In the genomic region with DNA sequence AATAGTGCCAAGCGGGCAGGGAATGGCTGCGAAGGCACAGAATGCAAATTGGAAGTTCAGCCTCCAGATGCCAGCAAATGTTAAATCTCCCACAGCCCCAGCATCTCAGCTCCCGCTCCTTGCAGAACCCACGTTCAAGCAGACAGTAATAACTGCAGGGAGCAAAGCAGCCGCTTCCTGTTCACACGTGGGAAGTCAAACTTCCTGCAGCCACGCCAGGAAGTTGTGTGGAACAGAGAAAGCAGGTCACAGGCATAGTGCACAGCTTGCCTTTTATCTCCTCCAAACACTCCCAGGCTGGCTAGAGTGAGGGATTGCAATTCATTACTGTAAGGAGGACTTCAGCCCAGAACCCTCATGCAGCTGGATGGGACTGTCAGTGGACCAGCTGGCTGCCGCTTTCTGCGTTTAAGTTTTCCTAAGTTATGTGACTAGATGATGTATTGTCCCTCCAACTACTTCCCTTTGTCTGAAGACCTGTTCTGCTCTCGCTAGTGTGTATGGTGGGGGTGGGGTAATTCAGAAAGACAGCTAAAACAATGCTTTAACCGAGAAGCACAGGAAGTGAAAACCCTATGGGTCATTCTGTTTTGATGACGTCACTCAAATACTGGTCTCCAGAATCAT, we compare ENCODE assay signal across 8 mouse cellular contexts.
DNase-seq lines count a peak whose midpoint lies in the region; ATAC-seq and TF ChIP-seq lines count a peak whose summit lies in the region.

No protein-coding gene starts in this region.

- no peaks in the 10 kb centered on the region for H3K36me3 ChIP-seq in intestine, embryonic 15.5 days
- H3K36me3 ChIP-seq in stomach, postnatal 0 days (ENCODE audit: control insufficient read depth, insufficient read depth, low read length): no peaks in the 10 kb centered on the region

- no peak for TF ChIP-seq POLR2A in bone marrow macrophage, adult 2 months (IDR thresholded peaks at IDR 0.05; ENCODE audit: borderline replicate concordance, low read depth, low read length)

- peak; percentile 36 for DNase-seq in ES-CJ7 (ENCODE audit: low read depth, low spot score)
- DNase-seq in heart, adult 11 months: peak; percentile 96
- DNase-seq in left cerebral cortex, adult 8-10 months (ENCODE audit: low spot score in 2 of 2): peak; percentile 27 to 66
- peak; percentile 13 for DNase-seq in stomach, postnatal 0 days (ENCODE audit: low spot score)

- peak overlapping the region; percentile 41 for H3K4me3 ChIP-seq in bone marrow macrophage, adult 2 months (ENCODE audit: insufficient read depth, low read length)
- no peak overlapping the region for H3K4me3 ChIP-seq in intestine, embryonic 15.5 days (replicated peaks)
- H3K4me3 ChIP-seq in stomach, postnatal 0 days (ENCODE audit: low read depth, low read length): peak overlapping the region; percentile 13

- no peak for TF ChIP-seq EP300 in stomach, postnatal 0 days (optimal IDR thresholded peaks at IDR 0.05)

- no peaks in the 10 kb centered on the region for H3K27me3 ChIP-seq in intestine, embryonic 15.5 days (replicated peaks)
- no peaks in the 10 kb centered on the region for H3K27me3 ChIP-seq in stomach, postnatal 0 days (ENCODE audit: control insufficient read depth, insufficient read depth, low read length)

- H3K4me2 ChIP-seq in intestine, embryonic 15.5 days (replicated peaks): peak overlapping the region; percentile 49
- H3K4me2 ChIP-seq in stomach, postnatal 0 days (replicated peaks; ENCODE audit: low read depth): peak overlapping the region; percentile 40

- H3K9ac ChIP-seq in intestine, embryonic 15.5 days: no peak overlapping the region; the same call in 1 of the 2 replicates
- H3K9ac ChIP-seq in stomach, postnatal 0 days (ENCODE audit: low read length): no peak overlapping the region; the same call in 1 of the 2 replicates

- 14% methylated on average over 12 of the region's 12 CpGs for WGBS in intestine, embryonic 15.5 days
- 13% methylated on average over 12 of the region's 12 CpGs for WGBS in stomach, postnatal 0 days

- peaks cover 18% of the 10 kb centered on the region for H3K4me1 ChIP-seq in bone marrow macrophage, adult 2 months (ENCODE audit: control insufficient read depth, insufficient read depth, low read length)
- H3K4me1 ChIP-seq in intestine, embryonic 15.5 days (replicated peaks): 0 out of 2 replicates have a peak, but pooled peaks cover 4% of the 10 kb centered on the region
- H3K4me1 ChIP-seq in stomach, postnatal 0 days (replicated peaks; ENCODE audit: control insufficient read depth, insufficient read depth): no peaks in the 10 kb centered on the region

- H3K27ac ChIP-seq in bone marrow macrophage, adult 2 months (ENCODE audit: insufficient read depth, low read depth, low read length): peak overlapping the region; percentile 93
- 0 out of 2 replicates have a peak overlapping the region, but pooled peaks have one; percentile 60 for H3K27ac ChIP-seq in intestine, embryonic 15.5 days
- H3K27ac ChIP-seq in stomach, postnatal 0 days (replicated peaks): no peak overlapping the region

- no peaks in the 10 kb centered on the region for H3K9me3 ChIP-seq in intestine, embryonic 15.5 days
- H3K9me3 ChIP-seq in stomach, postnatal 0 days (ENCODE audit: control insufficient read depth, low read length): no peaks in the 10 kb centered on the region

- TF ChIP-seq CTCF in bone marrow macrophage, adult 2 months (IDR thresholded peaks at IDR 0.05; ENCODE audit: low read depth, low read length): no peak
- no peak for TF ChIP-seq CTCF in stomach, postnatal 0 days (IDR thresholded peaks at IDR 0.05; ENCODE audit: low read depth)

- peak; percentile 74 for ATAC-seq in intestine, embryonic 15.5 days
- peak; percentile 97 for ATAC-seq in megakaryocyte progenitor cell, adult 5-6 weeks (replicated peaks; ENCODE audit: poor library complexity)
- no peak; the same call in 1 of the 2 replicates for ATAC-seq in stomach, postnatal 0 days (ENCODE audit: low FRiP score, low TSS enrichment)
- ATAC-seq in megakaryocyte-erythroid progenitor cell, adult 5-6 weeks (replicated peaks; ENCODE audit: low FRiP score, low TSS enrichment, poor library complexity, severe bottlenecking): no peak

Comparison
In these comparisons a context has a peak if more than half of its experiments do, and no peak if none do; other contexts are left out.
1. DNase-seq: peak in every context shown above with its lines; median percentile 96 in heart, adult 11 months; 46 in left cerebral cortex, adult 8-10 months; 36 in ES-CJ7; 13 in stomach, postnatal 0 days.
2. ATAC-seq: peak in intestine, embryonic 15.5 days (single experiment) and megakaryocyte progenitor cell, adult 5-6 weeks (single experiment); none in stomach, postnatal 0 days (single experiment) and megakaryocyte-erythroid progenitor cell, adult 5-6 weeks (single experiment).